Mouse (Mus musculus) c-Kit-positive CD71-positive TER-119-positive erythroid progenitor cells, embryonic 14.5 days (primary cell): ENCODE measurements at regions not wholly inside any gene's neighbourhood (a gene's known extent, or its start where the extent isn't known, plus 50 kb on each side); places are given as distances from the start of the nearest gene placed in this dataset.
A peak's percentile ranks its signal among the peaks of the same experiment; 100 is the strongest.

Experiments used
- DNase-seq: peaks from one replicate; pipeline ENCODE4 v3.0.0-alpha.2; 2013; ENCODE audit warnings: low spot score

- no peak for DNase-seq
Measured at GRCm38 (mm10) chr3:78412669-78413419, 873.5 kb downstream of the Rapgef2 start.

GRCm38 (mm10) chr3:78411395-78411794 is 874.9 kb downstream of the Rapgef2 start:
- no peak for DNase-seq

GRCm38 (mm10) chr3:78409237-78409636 is 877.1 kb downstream of the Rapgef2 start:
- DNase-seq, result no peak

GRCm38 (mm10) chr3:78405760-78406467 is 880.4 kb downstream of the Rapgef2 start:
- no peak for DNase-seq

GRCm38 (mm10) chr3:78358377-78358776 is 927.9 kb downstream of the Rapgef2 start:
- DNase-seq, result peak; percentile 3

- no peak for DNase-seq
Measured at GRCm38 (mm10) chr3:78339891-78340290, 946.4 kb downstream of the Rapgef2 start.

- no peak for DNase-seq
Measured at GRCm38 (mm10) chr3:78311630-78312406, 974.5 kb downstream of the Rapgef2 start.

- DNase-seq, result no peak
Measured at GRCm38 (mm10) chr3:78300506-78300905, 985.8 kb downstream of the Rapgef2 start.

- no peak for DNase-seq
Measured at GRCm38 (mm10) chr3:78291894-78292293, 994.4 kb downstream of the Rapgef2 start.

GRCm38 (mm10) chr3:78284071-78284470 is 1002.2 kb downstream of the Rapgef2 start:
- DNase-seq, result no peak

GRCm38 (mm10) chr3:78236920-78237319 is 1049.4 kb downstream of the Rapgef2 start:
- no peak for DNase-seq

GRCm38 (mm10) chr3:78209729-78210128 is 1076.6 kb downstream of the Rapgef2 start:
- no peak for DNase-seq

GRCm38 (mm10) chr3:78162601-78163000 is 1123.7 kb downstream of the Rapgef2 start:
- no peak for DNase-seq

- no peak for DNase-seq
Measured at GRCm38 (mm10) chr3:78158450-78158849, 1127.9 kb downstream of the Rapgef2 start.
